Comparison of ENCODE assay signal across 25 mouse cellular contexts in the genomic region with DNA sequence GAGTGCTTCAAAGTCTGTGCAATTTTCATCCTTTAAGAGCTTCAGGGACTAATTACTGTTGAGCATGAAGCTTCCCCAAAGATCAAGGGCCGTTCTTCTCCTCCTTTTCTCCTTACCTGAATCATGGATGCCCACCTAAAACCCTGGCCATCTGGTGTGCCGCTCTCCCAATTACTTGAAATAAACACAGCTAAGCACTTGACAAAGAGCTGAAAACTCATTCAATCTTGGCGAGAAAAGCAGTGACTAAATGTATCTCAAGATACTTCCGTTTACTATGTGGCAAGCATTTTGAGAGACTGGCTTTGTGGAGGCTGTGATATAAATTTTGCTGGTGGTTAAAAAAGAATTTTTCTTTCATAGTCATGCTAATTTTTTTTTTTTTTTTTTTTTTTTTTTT.
"Had no signal": no experiment of that assay in that cellular context is flagged by ENCODE, and none has a peak within 500 bp of the region (broad histone marks: within the 10 kb centered on the region; RNA-seq: fewer than 3 reads in every experiment).

No protein-coding gene starts in this region.

- H3K9ac ChIP-seq: heart, embryonic 12.5 days; hindbrain, embryonic 13.5 days; hindbrain, embryonic 15.5 days; kidney, embryonic 15.5 days; limb, embryonic 13.5 days; limb, embryonic 15.5 days; liver, embryonic 12.5 days; liver, embryonic 14.5 days had no signal

- H3K4me1 ChIP-seq: hindbrain, embryonic 13.5 days; hindbrain, embryonic 15.5 days; liver, embryonic 12.5 days had no signal

- H3K27me3 ChIP-seq: heart, embryonic 12.5 days; hindbrain, embryonic 13.5 days; hindbrain, embryonic 15.5 days; kidney, embryonic 15.5 days; limb, embryonic 13.5 days; limb, embryonic 15.5 days; liver, embryonic 12.5 days had no signal

- H3K27ac ChIP-seq: gastrocnemius, adult 2 months; heart, embryonic 10.5 days; hindbrain, embryonic 13.5 days; hindbrain, embryonic 15.5 days; hindbrain, postnatal 0 days; kidney, embryonic 15.5 days; kidney, postnatal 0 days; limb, embryonic 13.5 days; limb, embryonic 15.5 days; liver, embryonic 12.5 days; liver, embryonic 14.5 days had no signal

- DNase-seq: gastrocnemius, adult 2 months; gastrocnemius, postnatal 10 days; gastrocnemius, postnatal 25 days; heart, adult 18-20 months; heart, postnatal 10 days; kidney, adult 11 months; kidney, adult 2 months; kidney, adult 9 months; kidney, postnatal 14 days; kidney, postnatal 36 days; layer of hippocampus, adult 9-11 months; layer of hippocampus, postnatal 36 days; left cerebral cortex, postnatal 4 days had no signal

- H3K4me3 ChIP-seq: gastrocnemius, adult 2 months; heart, embryonic 10.5 days; heart, embryonic 12.5 days; hindbrain, embryonic 13.5 days; hindbrain, embryonic 15.5 days; kidney, embryonic 15.5 days; limb, embryonic 13.5 days; limb, embryonic 15.5 days; liver, embryonic 12.5 days had no signal

- H3K9me3 ChIP-seq: heart, embryonic 10.5 days; hindbrain, embryonic 13.5 days; hindbrain, embryonic 15.5 days; kidney, embryonic 15.5 days; limb, embryonic 13.5 days; limb, embryonic 15.5 days; liver, embryonic 12.5 days had no signal

- H3K36me3 ChIP-seq: hindbrain, embryonic 13.5 days; hindbrain, embryonic 15.5 days; kidney, embryonic 15.5 days; liver, embryonic 12.5 days had no signal

- ATAC-seq: hindbrain, postnatal 0 days; intestine, embryonic 16.5 days; liver, embryonic 12.5 days had no signal

- H3K4me2 ChIP-seq: heart, embryonic 12.5 days; hindbrain, embryonic 13.5 days; hindbrain, embryonic 15.5 days; kidney, embryonic 15.5 days; limb, embryonic 13.5 days; limb, embryonic 15.5 days; liver, embryonic 12.5 days had no signal
